Mouse (Mus musculus) testis, adult 10 weeks (tissue): ENCODE measurements around the gene Ripor3. TPM values are rescaled to one million over a fixed set of nuclear protein-coding genes. Genes with fewer than 3 reads are reported as not detected.

Source experiments
- polyA plus RNA-seq: library from polyadenylated mRNA; stranded (reverse); fragments of 350-450 nt; fragmentation: Illumina TruSeq; extraction: RNeasy Lipid Tissue Mini Kit (QIAGEN cat#74804); gene quantifications from one replicate; pipeline ENCODE4 v1.2.3, GENCODE M21; 2014; ENCODE audit warnings: low read depth, low replicate concordance

Ripor3 gene
- polyA plus RNA-seq = not detected

DNA sequence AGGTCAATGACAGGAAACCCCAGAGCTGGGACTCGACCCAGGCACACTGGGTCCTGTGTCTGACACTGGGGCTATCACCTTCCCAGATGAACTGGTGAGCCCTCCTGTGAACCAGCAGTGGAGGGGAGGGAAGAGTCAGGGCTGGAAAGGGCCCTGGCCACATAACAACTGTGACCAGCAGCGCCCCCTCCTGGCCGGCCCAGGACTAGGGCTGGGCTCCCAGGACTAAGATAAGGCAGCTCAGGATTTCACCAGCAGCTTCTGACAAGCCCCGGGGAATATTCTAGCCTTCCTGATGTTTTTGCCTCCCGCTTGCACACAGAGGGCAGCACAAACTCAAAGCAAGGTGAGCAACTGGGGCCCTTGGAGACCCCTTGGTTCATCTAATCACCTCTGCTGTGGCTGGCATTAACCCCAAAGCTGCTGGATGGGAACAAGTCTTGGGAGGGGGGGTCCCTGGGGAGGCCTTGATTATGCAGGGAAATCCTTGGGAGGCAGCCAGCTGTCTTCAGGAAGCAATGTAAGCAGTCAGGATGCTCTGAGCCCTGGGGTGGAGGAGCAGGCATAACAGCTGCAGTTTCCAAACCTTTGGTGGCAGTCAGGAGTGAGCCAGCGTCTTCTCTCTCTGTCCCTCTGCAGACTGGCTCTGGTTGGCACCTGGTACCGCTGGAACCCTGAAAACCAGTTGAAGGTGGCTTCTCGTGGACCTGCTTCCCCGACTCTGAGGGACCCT, at the start of gene Ripor3:
TSS of gene Ripor3 (minus strand) at position 683 of the 733 bp plus-strand sequence.

DNA sequence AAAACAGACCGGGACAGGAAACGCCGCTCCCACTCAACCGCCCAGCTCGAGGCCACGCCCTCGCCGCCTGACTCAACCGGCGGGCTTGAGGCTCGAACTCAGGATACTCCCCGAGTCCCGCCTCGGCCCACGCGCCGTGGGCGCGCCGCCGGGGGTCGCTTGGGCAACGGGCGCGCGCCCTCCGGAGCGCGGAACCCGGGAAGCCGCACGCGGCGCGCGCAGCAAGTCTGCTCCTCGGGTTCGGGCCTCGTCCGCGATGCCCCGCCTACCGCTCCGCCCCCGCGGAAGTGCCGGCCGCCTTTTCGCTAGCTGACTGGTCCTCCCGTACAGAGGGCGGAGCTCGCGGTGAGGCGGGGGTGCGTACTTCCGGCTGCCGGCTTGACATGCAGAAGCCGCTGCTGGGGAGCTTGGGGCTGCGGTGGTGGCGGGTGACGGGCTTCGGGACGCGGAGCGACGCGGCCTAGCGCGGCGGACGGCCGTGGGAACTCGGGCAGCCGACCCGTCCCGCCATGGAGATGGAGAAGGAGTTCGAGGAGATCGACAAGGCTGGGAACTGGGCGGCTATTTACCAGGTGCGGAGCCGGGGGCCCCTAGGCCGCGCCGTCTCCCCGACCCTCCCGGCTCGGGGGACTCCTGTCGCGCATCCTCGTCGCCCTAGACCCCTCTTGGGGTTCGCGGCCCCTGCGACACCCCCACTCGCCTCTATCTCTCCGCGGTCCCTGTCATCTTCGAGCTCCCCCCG, 78.3 kb downstream of the Ripor3 start, which contains the start of gene Ptpn1:
TSS of gene Ptpn1 (plus strand) at position 73 of the 742 bp plus-strand sequence.

Other genes starting within 250 kb of the Ripor3 start
- gene Ptpn1, start 78.6 kb downstream of the Ripor3 start, polyA plus RNA-seq = 65.7 TPM
- 3.6 TPM for gene Pard6b, start 70.4 kb upstream of the Ripor3 start, polyA plus RNA-seq
- 13.6 TPM for gene Adnp, start 196.5 kb upstream of the Ripor3 start, polyA plus RNA-seq
- gene Gm20716, start 219.7 kb upstream of the Ripor3 start, polyA plus RNA-seq = 142 TPM
- 255 TPM for gene Dpm1, start 220.0 kb upstream of the Ripor3 start, polyA plus RNA-seq
- 7.4 TPM for gene Mocs3, start 220.0 kb upstream of the Ripor3 start, polyA plus RNA-seq